Mouse (Mus musculus) stomach, embryonic 14.5 days (tissue): ENCODE measurements around the gene Nubpl. TPM values are rescaled to one million over a fixed set of nuclear protein-coding genes. Genes with fewer than 3 reads are reported as not detected.

ENCODE experiments used
- ATAC-seq: fragments of 200-750 bp; cut with Nextera tagmentation; 2 replicates; pipeline ENCODE4 v1.8.0; 2017; ENCODE audit warnings: low read depth, moderate TSS enrichment; ENCODE audit not compliant: insufficient number of reproducible peaks, insufficient read depth, low FRiP score
- H3K27ac ChIP-seq: fragments of 300-500 bp; sonication (generic); 2 replicates; pipeline ENCODE4 v1.5.1; 2014; ENCODE audit warnings: mild to moderate bottlenecking, low read length, moderate library complexity, mixed read lengths
- H3K27me3 ChIP-seq: fragments of 300-500 bp; sonication (generic); 2 replicates; pipeline ENCODE4 v1.6.1; 2014; ENCODE audit warnings: low read length, control low read depth, mixed read lengths; ENCODE audit not compliant: control insufficient read depth, insufficient read depth
- H3K36me3 ChIP-seq: fragments of 300-500 bp; sonication (generic); 2 replicates; pipeline ENCODE4 v1.6.1; 2014; ENCODE audit warnings: mild to moderate bottlenecking, control low read depth, low read length, moderate library complexity, mixed read lengths; ENCODE audit not compliant: control insufficient read depth, insufficient read depth
- H3K4me1 ChIP-seq: fragments of 300-500 bp; sonication (generic); 2 replicates; pipeline ENCODE4 v1.6.1; 2014; ENCODE audit warnings: low read length, control low read depth, mixed read lengths; ENCODE audit not compliant: control insufficient read depth, insufficient read depth
- H3K4me2 ChIP-seq: fragments of 300-500 bp; sonication (generic); replicated peaks from 2 replicates; pipeline ENCODE4 v1.6.1; 2014; ENCODE audit warnings: low read depth, low read length, control low read depth
- H3K4me3 ChIP-seq: fragments of 300-500 bp; sonication (generic); 2 replicates; pipeline ENCODE4 v1.5.1; 2014; ENCODE audit warnings: low read depth, low read length, control low read depth
- H3K9ac ChIP-seq: fragments of 300-500 bp; sonication (generic); replicated peaks from 2 replicates; pipeline ENCODE4 v1.6.1; 2014; ENCODE audit warnings: low read depth, mild to moderate bottlenecking, control low read depth, low read length, moderate library complexity, mixed read lengths
- H3K9me3 ChIP-seq: fragments of 300-500 bp; sonication (generic); 2 replicates; pipeline ENCODE4 v1.6.1; 2016; ENCODE audit warnings: low read depth, low read length, control low read depth; ENCODE audit not compliant: control insufficient read depth
- WGBS: fragments of 180-500 bp; shearing (Covaris S2); extraction: QIAGEN DNeasy Blood & Tissue Kit; methylation state at CpG from one replicate; pipeline ENCODE4 v1.1.7; 2014; 5-methylcytosine and 5-hydroxymethylcytosine counted together
- polyA plus RNA-seq: library from polyadenylated mRNA; unstranded; fragments of >200 nt; fragmentation: Nextera tagmentation; extraction: Ambion mirVana; gene quantifications from 2 replicates; pipeline ENCODE4 v1.2.1, GENCODE M21; 2014

Nubpl gene
- polyA plus RNA-seq, 1 experiment from 2014 or later: 14.9 TPM

- no peak for ATAC-seq
- no peaks in the 10 kb centered on the region for H3K4me1 ChIP-seq
- no peaks in the 10 kb centered on the region for H3K27me3 ChIP-seq
- no peaks in the 10 kb centered on the region for H3K9me3 ChIP-seq
- H3K9ac ChIP-seq: no peak overlapping the region
- 31% methylated on average over 10 of the region's 10 CpGs for WGBS
- no peak overlapping the region for H3K27ac ChIP-seq
- H3K4me3 ChIP-seq: no peak overlapping the region
- no peaks in the 10 kb centered on the region for H3K36me3 ChIP-seq
- H3K4me2 ChIP-seq: no peak overlapping the region
These were observed 261.9 kb downstream of the Nubpl start for GRCm38 (mm10) chr12:52359484-52359883.

- Histone ChIP-seq H3K9ac (no peak overlapping the region), H3K36me3 (no peaks in the 10 kb centered on the region), H3K27me3 (no peaks in the 10 kb centered on the region), H3K4me2 (no peak overlapping the region), H3K4me3 (no peak overlapping the region), H3K9me3 (no peaks in the 10 kb centered on the region), H3K27ac (no peak overlapping the region), H3K4me1 (no peaks in the 10 kb centered on the region)
- ATAC-seq: no peak
- 23% methylated on average over 3 of the region's 3 CpGs for WGBS
These were observed 262.6 kb downstream of the Nubpl start for GRCm38 (mm10) chr12:52360136-52360535.

GRCm38 (mm10) chr12:52361198-52361597 lies 263.7 kb downstream of the Nubpl start:
- WGBS: 73% methylated on average over 6 of the region's 6 CpGs
- Histone ChIP-seq H3K27ac (no peak overlapping the region), H3K4me1 (no peaks in the 10 kb centered on the region), H3K9me3 (no peaks in the 10 kb centered on the region), H3K9ac (no peak overlapping the region), H3K27me3 (no peaks in the 10 kb centered on the region), H3K4me2 (no peak overlapping the region), H3K36me3 (no peaks in the 10 kb centered on the region), H3K4me3 (no peak overlapping the region)
- ATAC-seq: no peak

Other genes starting within 250 kb of the Nubpl start
- 16.1 and 17.9 TPM in 2 replicates for gene Heatr5a, start 126.4 kb upstream of the Nubpl start, polyA plus RNA-seq
- gene Dtd2, start 91.2 kb upstream of the Nubpl start, polyA plus RNA-seq: 25.4 and 26.4 TPM in 2 replicates
- not detected in 2 replicates for gene Gpr33, start 69.7 kb upstream of the Nubpl start, polyA plus RNA-seq